Mouse (Mus musculus): Measurements from ENCODE around the gene Mapk8ip1. TPM values are rescaled to one million over a fixed set of nuclear protein-coding genes. Genes with fewer than 3 reads are reported as not detected.

Mapk8ip1 gene
- total RNA-seq, 2 experiments from 2014 or later, result 414 to 421 TPM

DNA sequence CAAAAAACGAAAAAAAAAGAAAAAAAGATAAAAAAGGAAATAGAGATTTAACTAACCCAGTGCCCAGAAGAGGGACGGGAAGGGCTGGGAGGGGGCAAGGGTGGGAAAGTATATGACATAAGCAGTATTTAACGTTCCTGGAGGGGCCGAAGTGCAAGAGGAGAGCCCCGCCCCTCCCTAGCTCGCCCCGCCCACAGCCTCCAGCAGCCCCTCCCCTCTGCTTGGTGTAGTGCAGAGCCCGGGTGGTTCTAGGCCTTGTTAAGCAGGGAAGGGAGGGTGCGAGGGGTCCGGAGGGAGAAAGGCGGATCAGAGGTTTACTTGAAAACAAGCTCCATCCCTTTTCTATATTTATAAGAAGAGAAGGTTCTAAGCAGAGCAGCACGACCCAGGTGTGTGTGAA is 40.2 kb downstream of the Mapk8ip1 start:
- intact Hi-C loops (cut with DNase I), result no loop called here
- no peak for DNase-seq (ENCODE audit: extremely low spot score in 1 of 2, low spot score in 2 of 2)

DNA sequence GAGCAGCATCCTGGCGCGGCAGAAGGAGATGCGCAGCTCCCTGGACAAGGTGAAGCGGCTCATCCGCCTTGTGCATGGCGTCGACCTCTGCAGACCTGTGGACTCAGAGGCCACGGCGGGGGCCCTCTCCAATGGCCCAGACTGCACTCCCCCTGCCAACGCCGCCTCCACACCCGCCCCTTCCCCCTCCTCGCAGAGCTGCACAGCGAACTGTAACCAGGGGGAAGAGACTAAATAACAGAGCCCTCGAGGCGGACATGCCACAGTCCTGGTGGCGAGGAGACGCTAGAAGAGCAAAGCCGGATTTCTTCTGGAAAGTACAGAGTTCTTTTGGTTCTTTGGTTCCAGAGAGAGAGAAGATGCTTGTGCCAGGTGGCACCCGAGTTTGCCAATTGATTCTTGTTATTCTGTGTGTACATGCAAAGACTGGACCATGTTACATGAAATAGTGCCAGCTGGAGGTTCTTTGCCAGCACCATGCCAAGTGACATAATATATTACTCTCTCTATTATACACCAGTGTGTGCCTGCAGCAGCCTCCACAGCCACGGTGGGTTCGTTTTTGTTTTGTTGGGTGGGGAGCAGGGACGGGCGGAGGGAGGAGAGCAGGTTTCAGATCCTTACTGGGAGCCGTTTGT is 40.8 kb downstream of the Mapk8ip1 start:
- intact Hi-C loops (cut with DNase I), result no loop called here
- DNase-seq (ENCODE audit: extremely low spot score in 1 of 2, low spot score in 2 of 2), result no peak

DNA sequence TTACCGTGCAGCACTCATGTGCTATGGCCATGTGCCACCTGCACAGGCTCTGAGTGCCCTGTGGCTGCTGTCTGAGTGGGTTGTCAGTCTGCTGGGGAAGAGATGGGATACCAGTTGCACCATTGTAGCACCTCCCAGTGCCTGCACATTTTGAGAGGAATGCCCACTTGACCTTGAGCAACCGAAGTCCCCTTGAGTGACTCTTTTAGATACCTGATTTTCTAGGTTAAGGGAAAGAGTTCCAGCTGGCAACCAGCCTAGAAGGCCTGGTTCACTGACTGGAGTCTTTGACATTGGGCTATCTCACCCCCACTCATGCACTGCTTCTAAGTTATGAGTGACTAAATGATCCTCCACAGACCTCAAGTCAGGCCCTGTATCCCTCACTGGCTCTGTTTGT is 41.8 kb downstream of the Mapk8ip1 start:
- intact Hi-C loops (cut with DNase I), result no loop called here
- DNase-seq (ENCODE audit: extremely low spot score in 1 of 2, low spot score in 2 of 2), result no peak

DNA sequence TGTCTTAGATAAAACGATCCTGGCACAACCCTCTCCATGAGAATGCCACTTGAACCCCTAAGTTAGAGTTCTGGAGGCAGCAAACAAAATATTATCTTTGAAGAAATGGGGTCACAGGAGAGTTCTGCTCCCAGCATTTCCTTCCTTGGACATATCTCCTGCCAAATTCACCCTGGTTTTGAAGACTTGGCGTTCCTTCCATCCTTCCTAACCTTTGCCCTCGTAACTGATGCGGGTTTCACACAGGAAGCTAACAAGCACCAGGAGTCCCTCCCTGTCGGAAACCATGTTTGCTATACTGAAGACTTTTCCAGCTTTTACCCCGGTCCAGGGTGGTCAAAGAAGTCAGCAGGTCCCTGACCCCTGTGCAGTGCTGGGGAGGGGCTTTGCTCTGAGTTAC is 46.8 kb downstream of the Mapk8ip1 start:
- intact Hi-C loops (cut with DNase I), result no loop called here
- no peak for DNase-seq (ENCODE audit: extremely low spot score in 1 of 2, low spot score in 2 of 2)

DNA sequence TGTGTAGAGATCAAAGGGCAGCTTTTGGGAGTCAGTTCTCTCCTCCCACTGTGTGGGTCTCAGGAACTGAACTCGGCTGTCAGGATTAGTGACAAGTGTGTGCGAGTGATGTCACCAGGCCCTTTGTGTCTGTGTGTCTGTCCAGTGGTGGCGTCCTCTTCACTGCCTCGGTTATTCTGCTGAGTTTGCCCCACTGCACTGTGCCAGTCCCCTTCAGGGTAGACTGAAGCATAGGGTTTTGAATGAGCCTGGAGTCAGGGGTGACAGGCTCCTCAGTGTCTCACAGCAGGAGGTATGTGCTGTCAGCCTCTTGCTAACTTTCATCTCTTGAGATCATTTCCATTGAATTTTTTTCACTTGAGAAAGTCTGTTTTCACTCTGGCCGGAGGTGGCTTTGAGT is 47.7 kb downstream of the Mapk8ip1 start:
- intact Hi-C loops (cut with DNase I), result no loop called here
- DNase-seq (ENCODE audit: extremely low spot score in 1 of 2, low spot score in 2 of 2), result no peak

DNA sequence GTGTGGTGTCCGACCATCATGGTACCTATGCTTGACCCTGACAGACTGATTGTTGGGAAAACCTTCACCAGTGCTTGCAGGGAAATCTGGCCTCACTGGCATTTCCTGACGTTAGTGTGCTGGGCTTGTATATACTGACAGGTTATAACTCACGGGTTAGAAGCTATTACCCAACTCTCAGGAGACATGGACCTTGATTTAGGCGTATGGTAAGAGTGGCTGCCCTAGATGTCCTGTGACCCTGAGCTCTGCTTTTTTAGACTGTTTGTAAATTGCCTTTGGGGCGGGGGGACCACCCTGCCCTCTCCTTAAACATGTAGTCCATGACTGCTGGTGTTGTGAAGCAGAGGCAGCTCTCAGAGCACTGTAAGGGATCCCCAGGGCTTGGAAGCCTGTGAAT is 50.4 kb downstream of the Mapk8ip1 start:
- intact Hi-C loops (cut with DNase I), result no loop called here
- DNase-seq (ENCODE audit: extremely low spot score in 1 of 2, low spot score in 2 of 2), result no peak

DNA sequence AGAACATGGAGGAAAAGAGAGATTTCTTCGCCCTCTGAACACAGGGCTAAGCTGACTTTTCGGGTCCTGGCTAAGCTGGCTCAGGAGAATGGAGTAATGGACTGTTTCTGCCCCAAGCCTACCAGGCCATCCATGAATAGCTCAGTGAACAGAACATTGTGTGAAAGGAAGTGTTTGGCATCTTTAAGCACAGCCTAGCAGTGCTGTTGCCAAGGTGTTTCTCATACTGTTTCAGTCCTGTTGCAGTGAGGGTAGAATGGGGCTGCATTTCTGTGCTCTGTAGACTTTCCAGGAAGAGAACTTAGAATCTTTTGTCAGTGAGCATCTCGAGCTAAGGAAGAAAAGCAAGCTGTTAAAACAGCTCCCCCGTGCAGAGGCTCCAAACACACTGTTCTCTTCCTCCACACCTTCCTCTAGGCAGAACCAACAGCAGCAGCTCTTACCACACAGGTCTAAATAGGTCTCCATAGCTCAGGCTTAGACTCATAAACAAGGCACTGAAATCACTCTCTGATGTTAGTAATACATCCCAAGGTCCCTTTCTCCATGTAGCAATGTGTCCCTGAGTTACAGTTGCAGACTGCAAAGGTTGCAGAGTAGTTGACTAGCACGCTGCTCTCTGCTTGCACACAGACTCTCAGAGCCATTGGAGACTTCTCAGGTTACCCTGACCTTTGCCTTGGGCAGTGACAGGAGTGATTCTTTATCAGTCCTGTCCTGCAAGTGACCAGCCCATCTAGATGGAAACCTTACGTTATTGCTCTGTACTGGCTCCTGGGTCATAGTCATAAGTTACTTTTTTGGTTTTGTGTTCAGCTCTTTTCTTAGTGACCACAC is 51.3 kb downstream of the Mapk8ip1 start:
- no peak for DNase-seq (ENCODE audit: extremely low spot score in 1 of 2, low spot score in 2 of 2)
- intact Hi-C loops (cut with DNase I), result no loop called here

DNA sequence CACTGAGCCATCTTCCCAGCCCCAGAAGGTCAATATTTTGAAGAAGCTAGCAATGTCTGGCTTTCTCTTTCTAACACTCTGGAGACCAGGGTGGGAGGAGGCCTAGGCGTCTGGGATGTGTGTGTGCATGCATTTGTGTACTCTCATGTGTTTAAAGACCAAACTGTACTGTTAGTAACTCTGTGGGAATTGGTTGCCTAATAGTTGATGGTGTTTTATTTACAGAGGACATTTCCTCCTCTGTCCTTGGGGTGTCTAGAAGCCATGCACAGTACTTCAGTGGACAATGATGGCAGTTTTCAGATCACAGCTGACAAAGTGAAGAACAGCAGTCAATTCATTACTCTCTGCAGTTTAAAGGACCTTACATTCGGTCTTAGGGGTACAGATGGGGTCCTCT is 53.9 kb downstream of the Mapk8ip1 start:
- intact Hi-C loops (cut with DNase I), result no loop called here
- DNase-seq (ENCODE audit: extremely low spot score in 1 of 2, low spot score in 2 of 2), result no peak

DNA sequence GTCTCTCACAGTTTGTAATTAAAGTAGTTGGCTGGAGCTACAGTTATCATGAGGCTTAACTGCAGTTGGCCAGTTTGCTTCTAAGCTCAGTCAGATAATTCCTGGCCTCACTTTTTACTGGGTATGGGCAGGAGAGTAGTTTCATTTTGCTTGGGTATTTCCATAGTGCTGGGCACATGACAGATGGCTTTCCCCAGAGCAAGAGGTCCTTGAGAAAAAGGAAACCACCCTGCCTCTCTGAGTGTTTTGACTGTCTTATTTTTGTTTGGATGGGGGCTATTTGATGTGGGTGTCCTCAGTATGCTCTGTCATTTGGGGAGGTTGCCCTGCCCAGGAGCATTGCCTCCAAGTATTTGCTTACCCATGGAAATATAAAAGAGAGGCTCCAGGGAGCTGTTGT is 58.6 kb downstream of the Mapk8ip1 start:
- no peak for DNase-seq (ENCODE audit: extremely low spot score in 1 of 2, low spot score in 2 of 2)
- intact Hi-C loops (cut with DNase I), result no loop called here

Small RNA genes within 50 kb of the gene (microRNA-seq; reads per million reads assigned to microRNA genes)
- 5.7 reads per million, percentile 20 among the genes with 10 or more reads in this experiment for gene Mir7000

Other genes starting within 250 kb of the Mapk8ip1 start
- 10 to 100 TPM; 40.3 to 40.4 TPM for gene Pex16, start 26.6 kb downstream of the Mapk8ip1 start, total RNA-seq (2021)
- under 1 TPM in 1 of 2 experiments, not detected in 1; 0.49 TPM for gene Large2, start 26.4 kb downstream of the Mapk8ip1 start, total RNA-seq (2021)
- 1 to 10 TPM; 3.7 TPM for gene 1700029I15Rik, start 18.7 kb downstream of the Mapk8ip1 start, total RNA-seq (2021)
- 100 to 1,000 TPM; 108 to 109 TPM for gene Cry2, start 32.8 kb upstream of the Mapk8ip1 start, total RNA-seq (2021)
- 10 to 100 TPM; 22.2 to 24.2 TPM for gene Slc35c1, start 59.3 kb upstream of the Mapk8ip1 start, total RNA-seq (2021)
- gene Chst1, start 198.4 kb upstream of the Mapk8ip1 start, total RNA-seq (2021), result 100 to 1,000 TPM; 154 to 161 TPM